Mouse (Mus musculus) megakaryocyte progenitor cell, adult 5-6 weeks (primary cell): Measurements from ENCODE around the gene Akr1c20. TPM values are rescaled to one million over a fixed set of nuclear protein-coding genes. Genes with fewer than 3 reads are reported as not detected.

ENCODE experiments used
- ATAC-seq: replicated peaks from 2 replicates; pipeline ENCODE4 v1.8.0; 2016; ENCODE audit warnings: mild to moderate bottlenecking, moderate TSS enrichment, inconsistent platforms; ENCODE audit not compliant: poor library complexity
- total RNA-seq, 2 experiments: library from RNA; stranded (forward) in 1 of 2; stranded (reverse) in 1 of 2; fragments of 157-497, 149-512 nt in 1 of 2; fragments of 200-1000 nt in 1 of 2; gene quantifications; 2 replicates each; pipeline versions ENCODE4 v1.2.3 to v1.2.4; 2015 to 2017

The Akr1c20 gene
- total RNA-seq (2015) (not detected in 2 replicates), total RNA-seq (2017) (not detected in 2 replicates)

GRCm38 (mm10) chr13:4523201-4523838 lies at the start of gene Akr1c20:
TSS of gene Akr1c20 (minus strand) at chr13:4523345.
- ATAC-seq: no peak

- no peak for ATAC-seq
Measured at GRCm38 (mm10) chr13:4565996-4566395, 42.9 kb upstream of the Akr1c20 start.

- ATAC-seq: no peak
Measured at GRCm38 (mm10) chr13:4560500-4560899, 37.4 kb upstream of the Akr1c20 start.

- no peak for ATAC-seq
Measured at GRCm38 (mm10) chr13:4559143-4559542, 36.0 kb upstream of the Akr1c20 start.

- no peak for ATAC-seq
Measured at GRCm38 (mm10) chr13:4514811-4515210, 8.3 kb downstream of the Akr1c20 start.

GRCm38 (mm10) chr13:4467896-4468295 lies 55.2 kb downstream of the Akr1c20 start:
- no peak for ATAC-seq

- no peak for ATAC-seq
Measured at GRCm38 (mm10) chr13:4465641-4466040, 57.5 kb downstream of the Akr1c20 start.

Other genes with a start within 250 kb of the Akr1c20 start
- gene Akr1c12, start 243.9 kb downstream of the Akr1c20 start, total RNA-seq (2015): 2.0 and 5.1 TPM in 2 replicates
- gene Akr1c12, start 243.9 kb downstream of the Akr1c20 start, total RNA-seq (2017): 1.0 and 1.7 TPM in 2 replicates
- not detected in 2 replicates for gene Akr1c6, start 89.0 kb downstream of the Akr1c20 start, total RNA-seq (2015)
- not detected in 2 replicates for gene Akr1c6, start 89.0 kb downstream of the Akr1c20 start, total RNA-seq (2017)
- not detected in 2 replicates for gene Akr1c21, start 50.7 kb upstream of the Akr1c20 start, total RNA-seq (2015)
- gene Akr1c21, start 50.7 kb upstream of the Akr1c20 start, total RNA-seq (2017): not detected in 2 replicates
- gene Akr1e1, start 85.8 kb upstream of the Akr1c20 start, total RNA-seq (2015): 23.1 and 34.2 TPM in 2 replicates
- gene Akr1e1, start 85.8 kb upstream of the Akr1c20 start, total RNA-seq (2017): 9.0 and 13.0 TPM in 2 replicates